Mouse (Mus musculus): ENCODE data around the gene Mtif3.

GRCm38 (mm10) chr5:146955651-146956050, 7.9 kb downstream of the Mtif3 start:
- TF ChIP-seq CTCF (IDR thresholded peaks at IDR 0.05; ENCODE audit: insufficient read depth, low read depth, low read length) = no peak
- no peak for TF ChIP-seq POLR2A (IDR thresholded peaks at IDR 0.05; ENCODE audit: insufficient read depth, low read depth, low read length)
